Mouse (Mus musculus) midbrain, embryonic 11.5 days (tissue): ENCODE measurements around the gene Stpg1. TPM values are rescaled to one million over a fixed set of nuclear protein-coding genes. Genes with fewer than 3 reads are reported as not detected.
A peak's percentile ranks its signal among the peaks of the same experiment; 100 is the strongest.

ENCODE experiments used
- ATAC-seq: fragments of 200-750 bp; cut with Nextera tagmentation; 2 replicates; pipeline ENCODE4 v1.8.0; 2017; ENCODE audit warnings: moderate TSS enrichment, moderate library complexity; ENCODE audit not compliant: low FRiP score
- DNase-seq: peaks from one replicate; pipeline ENCODE4 v3.0.0; 2015; ENCODE audit warnings: low spot score; ENCODE audit errors: missing footprints
- H3K27ac ChIP-seq: fragments of 300-500 bp; sonication (generic); 2 replicates; pipeline ENCODE4 v1.5.1; 2014; ENCODE audit warnings: low read depth, low read length
- H3K27me3 ChIP-seq: fragments of 300-500 bp; sonication (generic); 2 replicates; pipeline ENCODE4 v1.6.1; 2014; ENCODE audit warnings: mild to moderate bottlenecking, low read length, moderate library complexity, mixed read lengths; ENCODE audit not compliant: control insufficient read depth, insufficient read depth
- H3K36me3 ChIP-seq: fragments of 300-500 bp; sonication (generic); 2 replicates; pipeline ENCODE4 v1.6.1; 2014; ENCODE audit warnings: mild to moderate bottlenecking, low read length, moderate library complexity, mixed read lengths; ENCODE audit not compliant: control insufficient read depth, insufficient read depth
- H3K4me1 ChIP-seq: fragments of 300-500 bp; sonication (generic); 2 replicates; pipeline ENCODE4 v1.6.1; 2014; ENCODE audit warnings: low read length; ENCODE audit not compliant: control insufficient read depth, insufficient read depth
- H3K4me2 ChIP-seq: fragments of 300-500 bp; sonication (generic); 2 replicates; pipeline ENCODE4 v1.6.1; 2014; ENCODE audit warnings: mild to moderate bottlenecking, moderate library complexity
- H3K4me3 ChIP-seq: fragments of 300-500 bp; sonication (generic); 2 replicates; pipeline ENCODE4 v1.5.1; 2014; ENCODE audit warnings: low read depth, low read length
- H3K9ac ChIP-seq: fragments of 300-500 bp; sonication (generic); 2 replicates; pipeline ENCODE4 v1.6.1; 2014; ENCODE audit warnings: low read length
- H3K9me3 ChIP-seq: fragments of 300-500 bp; sonication (generic); 2 replicates; pipeline ENCODE4 v1.6.1; 2016; ENCODE audit warnings: low read length; ENCODE audit not compliant: control insufficient read depth
- WGBS: fragments of 180-500 bp; shearing (Covaris S2); extraction: QIAGEN DNeasy Blood & Tissue Kit; methylation state at CpG from one replicate; pipeline ENCODE4 v1.1.7; 2014; 5-methylcytosine and 5-hydroxymethylcytosine counted together
- polyA plus RNA-seq: library from polyadenylated mRNA; unstranded; fragments of >200 nt; fragmentation: Nextera tagmentation; extraction: Ambion mirVana; gene quantifications from 2 replicates; pipeline ENCODE4 v1.2.1, GENCODE M21; 2014

The Stpg1 gene
- polyA plus RNA-seq, 1 experiment from 2014 or later: 0.53 TPM

DNA sequence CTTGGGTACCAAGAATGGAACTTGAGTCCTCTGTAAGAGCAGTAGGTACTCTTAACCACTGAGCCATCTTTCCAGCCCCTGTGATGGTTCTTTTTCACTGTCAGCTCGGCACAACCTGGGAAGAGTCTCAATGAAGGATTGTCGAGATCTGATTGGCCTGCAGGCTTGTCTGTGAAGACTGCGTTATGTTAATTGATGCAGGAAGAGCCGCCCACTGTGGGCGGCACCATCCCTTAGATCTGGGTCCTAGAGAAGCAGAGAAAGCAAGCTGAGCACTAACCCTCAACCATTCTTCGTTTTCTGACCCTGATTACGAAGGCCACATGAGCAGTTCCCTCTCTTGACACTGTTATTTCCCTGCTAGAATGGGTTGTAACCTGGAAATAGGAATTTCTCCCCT is 5.3 kb upstream of the Stpg1 start:
- Histone ChIP-seq H3K27me3 (no peaks in the 10 kb centered on the region; the same call in 1 of the 2 replicates), H3K4me3 (no peak overlapping the region), H3K36me3 (no peaks in the 10 kb centered on the region), H3K4me2 (no peak overlapping the region), H3K27ac (no peak overlapping the region), H3K9me3 (no peaks in the 10 kb centered on the region), H3K4me1 (0 out of 2 replicates have a peak, but pooled peaks cover 4% of the 10 kb centered on the region), H3K9ac (no peak overlapping the region)
- DNase-seq (no peak), ATAC-seq (no peak)
- WGBS: 91% methylated on average over 7 of the region's 7 CpGs

DNA sequence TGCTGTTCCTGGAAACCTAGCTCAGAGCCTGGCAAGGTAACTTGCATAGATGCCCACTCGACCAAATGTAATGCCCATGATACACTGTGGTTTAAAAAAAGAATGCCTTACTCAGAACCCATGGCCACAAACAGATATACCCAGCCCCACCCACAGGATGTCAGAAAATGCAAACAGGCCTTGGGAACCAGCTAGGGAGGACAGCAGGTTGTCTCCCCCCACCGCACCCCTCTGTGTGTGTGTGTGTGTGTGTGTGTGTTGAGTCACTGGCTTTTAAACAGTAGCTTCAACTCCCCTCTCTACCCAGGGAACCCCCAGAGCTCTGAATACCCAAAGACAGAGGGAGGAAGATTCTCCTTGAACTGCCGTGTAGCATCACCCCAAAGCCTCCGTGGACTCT is 1.3 kb upstream of the Stpg1 start:
- no peaks in the 10 kb centered on the region for H3K36me3 ChIP-seq
- H3K4me1 ChIP-seq: peaks cover 13% of the 10 kb centered on the region; the same call in 1 of the 2 replicates
- no peaks in the 10 kb centered on the region for H3K9me3 ChIP-seq
- no peaks in the 10 kb centered on the region; the same call in none of the 2 replicates for H3K27me3 ChIP-seq
- no peak for ATAC-seq
- H3K4me2 ChIP-seq: peak overlapping the region; percentile 100; the same call in 1 of the 2 replicates
- H3K9ac ChIP-seq: no peak overlapping the region
- WGBS: 54% methylated on average over 4 of the region's 4 CpGs
- peak overlapping the region; percentile 71; the same call in 1 of the 2 replicates for H3K4me3 ChIP-seq
- no peak for DNase-seq
- no peak overlapping the region for H3K27ac ChIP-seq

GRCm38 (mm10) chr4:135493691-135494520 is 684 bp upstream of the Stpg1 start:
- Histone ChIP-seq H3K4me2 (peak overlapping the region; percentile 100), H3K27me3 (no peaks in the 10 kb centered on the region; the same call in 1 of the 2 replicates), H3K4me3 (peak overlapping the region; percentile 71), H3K27ac (no peak overlapping the region), H3K9me3 (no peaks in the 10 kb centered on the region), H3K9ac (peak overlapping the region; percentile 49; the same call in 1 of the 2 replicates), H3K4me1 (peaks cover 13% of the 10 kb centered on the region; the same call in 1 of the 2 replicates), H3K36me3 (no peaks in the 10 kb centered on the region)
- peak; percentile 86 for DNase-seq
- ATAC-seq: 0 out of 2 replicates have a peak, but pooled peaks have one; percentile 11
- WGBS: 2% methylated on average over 33 of the region's 33 CpGs

DNA sequence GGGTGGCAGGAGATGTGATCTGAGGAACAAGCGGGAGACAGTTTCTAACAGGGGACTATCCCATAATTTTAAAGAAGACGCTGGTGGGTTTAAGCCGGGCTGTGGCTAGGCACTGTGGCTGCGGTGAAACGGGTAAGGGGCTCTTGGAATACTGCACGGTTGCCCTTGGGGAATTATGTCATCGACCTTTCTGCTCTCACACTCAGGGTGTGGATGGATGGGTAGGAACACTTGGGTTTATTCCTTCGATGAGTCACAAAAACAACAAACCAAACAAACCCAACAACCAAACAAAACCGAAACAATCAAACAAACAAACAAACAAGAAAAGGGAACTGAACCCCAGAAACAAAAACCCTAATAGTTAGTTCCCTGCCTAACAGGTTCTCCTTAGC is 804 bp downstream of the Stpg1 start:
- no peak for ATAC-seq
- Histone ChIP-seq H3K4me1 (peaks cover 13% of the 10 kb centered on the region; the same call in 1 of the 2 replicates), H3K9me3 (no peaks in the 10 kb centered on the region), H3K4me2 (peak overlapping the region; percentile 100), H3K27me3 (no peaks in the 10 kb centered on the region; the same call in 1 of the 2 replicates), H3K36me3 (no peaks in the 10 kb centered on the region), H3K27ac (no peak overlapping the region), H3K9ac (peak overlapping the region; percentile 49; the same call in 1 of the 2 replicates), H3K4me3 (peak overlapping the region; percentile 71)
- DNase-seq: peak; percentile 86
- WGBS: 19% methylated on average over 9 of the region's 9 CpGs

GRCm38 (mm10) chr4:135495810-135496209 is 1.2 kb downstream of the Stpg1 start:
- H3K36me3 ChIP-seq: no peaks in the 10 kb centered on the region
- H3K27me3 ChIP-seq: no peaks in the 10 kb centered on the region; the same call in 1 of the 2 replicates
- WGBS: 14% methylated on average over 18 of the region's 18 CpGs
- peak overlapping the region; percentile 100; the same call in 1 of the 2 replicates for H3K4me2 ChIP-seq
- no peak; the same call in 1 of the 2 replicates for ATAC-seq
- H3K9ac ChIP-seq: no peak overlapping the region
- peak; percentile 91 for DNase-seq
- H3K4me3 ChIP-seq: no peak overlapping the region
- H3K27ac ChIP-seq: no peak overlapping the region
- H3K9me3 ChIP-seq: no peaks in the 10 kb centered on the region; the same call in 1 of the 2 replicates
- H3K4me1 ChIP-seq: peaks cover 13% of the 10 kb centered on the region; the same call in 1 of the 2 replicates

GRCm38 (mm10) chr4:135498136-135498535 is 3.5 kb downstream of the Stpg1 start:
- H3K27ac ChIP-seq: no peak overlapping the region
- no peak overlapping the region for H3K4me3 ChIP-seq
- peaks cover 13% of the 10 kb centered on the region; the same call in 1 of the 2 replicates for H3K4me1 ChIP-seq
- no peak overlapping the region for H3K4me2 ChIP-seq
- no peak for ATAC-seq
- DNase-seq: no peak
- no peak overlapping the region for H3K9ac ChIP-seq
- no peaks in the 10 kb centered on the region; the same call in 1 of the 2 replicates for H3K27me3 ChIP-seq
- H3K36me3 ChIP-seq: no peaks in the 10 kb centered on the region
- H3K9me3 ChIP-seq: no peaks in the 10 kb centered on the region; the same call in 1 of the 2 replicates
- 91% methylated on average over 6 of the region's 6 CpGs for WGBS

DNA sequence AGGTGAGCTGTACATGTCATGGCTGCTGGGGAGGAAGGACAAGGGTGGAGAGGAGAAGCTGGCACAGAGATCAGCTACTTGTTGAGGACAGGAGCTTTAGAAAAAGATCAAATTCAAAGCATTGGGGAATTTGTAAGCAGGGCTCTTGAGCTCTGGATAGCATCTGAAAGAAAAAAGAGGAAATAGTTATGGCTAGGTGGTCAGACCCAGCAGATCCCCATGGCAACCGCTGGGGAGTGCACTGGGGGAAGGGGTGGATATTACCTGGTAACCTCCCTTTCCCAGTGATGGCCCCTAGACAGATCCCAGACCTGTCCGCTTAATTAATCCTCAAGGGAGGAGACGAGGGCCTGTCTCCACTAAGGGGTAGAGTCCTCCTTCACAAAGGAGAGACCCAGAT is 5.2 kb downstream of the Stpg1 start:
- no peaks in the 10 kb centered on the region; the same call in 1 of the 2 replicates for H3K9me3 ChIP-seq
- H3K27me3 ChIP-seq: no peaks in the 10 kb centered on the region; the same call in 1 of the 2 replicates
- DNase-seq (no peak), ATAC-seq (no peak)
- 70% methylated on average over 3 of the region's 3 CpGs for WGBS
- H3K9ac ChIP-seq: no peak overlapping the region
- H3K27ac ChIP-seq: no peak overlapping the region
- H3K36me3 ChIP-seq: no peaks in the 10 kb centered on the region
- peaks cover 9% of the 10 kb centered on the region; the same call in 1 of the 2 replicates for H3K4me1 ChIP-seq
- H3K4me2 ChIP-seq: no peak overlapping the region
- no peak overlapping the region for H3K4me3 ChIP-seq

- 56% methylated on average over 4 of the region's 4 CpGs for WGBS
- Histone ChIP-seq H3K4me3 (no peak overlapping the region), H3K9me3 (no peaks in the 10 kb centered on the region; the same call in 1 of the 2 replicates)
Observed at GRCm38 (mm10) chr4:135501587-135501986, 7.0 kb downstream of the Stpg1 start.

DNA sequence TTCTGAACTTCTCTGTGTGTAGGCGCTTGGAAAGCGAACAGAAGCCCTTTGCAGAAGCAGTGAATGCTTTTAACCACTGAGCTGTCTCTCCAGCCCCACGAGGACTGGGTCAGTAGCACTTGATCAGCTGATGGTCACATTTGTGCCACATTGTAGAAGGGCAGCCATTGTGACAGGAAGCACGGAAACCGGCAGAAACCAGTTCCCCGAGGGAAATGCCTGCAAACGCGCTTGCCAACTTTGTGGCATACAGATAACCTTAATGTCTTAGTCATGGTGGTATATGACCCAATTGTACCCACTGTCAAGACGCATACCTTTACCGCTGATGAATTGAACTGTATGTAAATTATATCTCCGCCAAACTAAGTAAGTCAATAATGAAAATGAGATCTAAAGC is 11.2 kb downstream of the Stpg1 start:
- Histone ChIP-seq H3K4me2 (no peak overlapping the region), H3K4me3 (no peak overlapping the region), H3K27me3 (no peaks in the 10 kb centered on the region), H3K9me3 (no peaks in the 10 kb centered on the region; the same call in 1 of the 2 replicates), H3K9ac (no peak overlapping the region), H3K27ac (no peak overlapping the region), H3K36me3 (no peaks in the 10 kb centered on the region), H3K4me1 (peaks cover 2% of the 10 kb centered on the region; the same call in 1 of the 2 replicates)
- DNase-seq: no peak
- WGBS: 81% methylated on average over 11 of the region's 11 CpGs
- ATAC-seq: no peak

More at GRCm38 (mm10) chr4:135501587-135501986, 7.0 kb downstream of the Stpg1 start:
- no peak for ATAC-seq
- Histone ChIP-seq H3K27ac (no peak overlapping the region), H3K9ac (no peak overlapping the region), H3K4me1 (no peaks in the 10 kb centered on the region), H3K4me2 (no peak overlapping the region), H3K27me3 (no peaks in the 10 kb centered on the region), H3K36me3 (no peaks in the 10 kb centered on the region)
- no peak for DNase-seq
